Mouse (Mus musculus) left cerebral cortex, adult 11 months (tissue): ENCODE measurements at regions not wholly inside any gene's neighbourhood (a gene's known extent, or its start where the extent isn't known, plus 50 kb on each side); places are given as distances from the start of the nearest gene placed in this dataset.

Experiments
- DNase-seq: peaks from one replicate; pipeline ENCODE4 v3.0.0; 2022; ENCODE audit warnings: low spot score

DNA sequence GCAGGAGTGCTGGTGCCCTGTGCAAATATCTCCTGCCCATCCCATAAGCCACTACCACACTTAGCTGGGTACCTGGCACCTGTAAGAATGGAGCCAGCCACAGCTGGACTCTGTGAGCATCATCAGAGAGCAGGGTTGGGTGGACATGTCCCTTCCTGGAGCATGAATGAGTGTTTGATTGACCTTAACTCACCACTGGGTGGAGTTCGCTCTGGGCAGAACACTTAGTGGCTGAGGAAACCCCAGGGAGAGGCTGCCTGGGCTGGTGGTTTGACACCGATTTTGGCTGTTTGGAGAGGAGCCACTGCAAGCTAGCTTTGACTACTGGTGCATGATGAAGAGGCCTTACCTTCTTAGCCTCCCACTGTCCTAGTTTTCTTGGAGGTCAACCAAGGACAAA lies 208.3 kb upstream of the Rnaseh2b start:
- no peak for DNase-seq

DNA sequence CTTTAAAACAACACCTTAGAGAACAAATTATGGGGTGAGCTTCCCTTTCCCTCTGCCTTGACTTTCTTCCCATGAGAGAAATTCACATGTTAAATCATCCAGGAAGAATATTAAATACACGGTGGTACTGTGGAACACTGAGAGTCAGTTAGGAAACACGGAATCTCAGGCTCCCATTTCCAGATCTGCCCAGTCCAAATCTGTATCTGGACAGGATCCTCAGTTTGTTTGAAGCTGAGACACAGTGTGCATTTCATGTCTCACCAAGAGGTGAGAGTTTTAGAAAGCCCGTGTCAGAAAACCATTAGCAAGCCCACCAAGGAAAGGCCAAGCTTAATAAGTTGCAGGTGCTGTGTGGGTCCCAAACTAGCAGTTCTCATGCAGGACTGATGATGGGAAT lies 204.2 kb upstream of the Rnaseh2b start:
- no peak for DNase-seq

DNA sequence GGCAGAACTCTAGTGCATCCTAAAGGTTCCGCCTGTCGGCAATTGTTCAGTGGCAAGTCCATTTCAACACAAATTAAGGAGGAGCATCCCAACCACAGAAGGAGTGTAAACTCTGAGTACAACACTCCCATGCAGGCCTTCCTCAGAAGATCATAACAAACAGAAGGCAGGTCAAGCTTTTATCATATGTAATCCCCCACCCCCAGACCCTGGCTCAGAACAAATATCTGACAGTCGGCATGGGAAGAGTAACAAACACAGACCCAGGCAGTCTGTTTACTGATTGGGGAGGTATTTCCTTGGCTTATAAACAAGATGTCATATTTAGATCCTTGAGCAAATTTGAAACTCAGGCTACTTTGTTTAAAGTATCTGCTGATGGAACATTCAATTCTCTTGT lies 174.9 kb upstream of the Rnaseh2b start:
- DNase-seq = no peak

DNA sequence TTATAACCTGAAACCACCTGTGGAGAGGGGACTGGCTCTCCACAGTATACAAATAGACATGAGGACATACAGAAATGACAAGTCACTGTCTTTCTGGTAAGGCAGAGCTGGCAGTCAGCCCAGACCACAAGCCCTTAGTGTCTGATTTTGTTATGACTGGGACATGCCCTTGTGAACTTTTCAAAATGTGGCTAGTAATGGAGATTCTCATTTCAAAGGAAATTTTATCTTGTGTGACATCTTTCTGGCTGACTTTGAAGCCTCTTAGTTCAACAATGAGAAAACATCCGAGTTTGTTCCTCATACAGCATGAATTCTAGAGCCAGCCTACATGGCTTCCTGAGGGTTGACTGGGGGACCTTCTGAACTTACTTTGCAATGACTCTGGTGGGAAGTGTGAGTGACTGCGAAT lies 173.8 kb upstream of the Rnaseh2b start:
- no peak for DNase-seq

DNA sequence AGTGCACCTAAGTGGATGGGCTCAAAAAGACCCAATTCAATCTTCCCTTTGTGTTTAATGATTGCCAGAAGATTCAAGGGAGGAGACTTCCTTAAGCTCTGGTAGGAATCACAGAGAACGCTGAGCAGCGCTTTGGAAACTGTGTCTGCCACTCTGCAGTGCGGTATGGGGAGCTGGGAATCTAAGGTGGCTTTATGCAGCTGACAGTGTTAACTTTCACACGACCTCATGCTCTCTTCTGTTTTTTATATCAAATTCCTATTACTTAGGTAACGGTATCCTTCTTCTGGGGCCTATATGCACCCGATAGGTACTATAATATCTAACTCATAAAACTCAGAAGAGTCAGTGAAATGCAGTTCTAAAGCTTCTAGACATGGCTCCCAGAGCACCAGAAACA lies 163.5 kb upstream of the Rnaseh2b start:
- no peak for DNase-seq

DNA sequence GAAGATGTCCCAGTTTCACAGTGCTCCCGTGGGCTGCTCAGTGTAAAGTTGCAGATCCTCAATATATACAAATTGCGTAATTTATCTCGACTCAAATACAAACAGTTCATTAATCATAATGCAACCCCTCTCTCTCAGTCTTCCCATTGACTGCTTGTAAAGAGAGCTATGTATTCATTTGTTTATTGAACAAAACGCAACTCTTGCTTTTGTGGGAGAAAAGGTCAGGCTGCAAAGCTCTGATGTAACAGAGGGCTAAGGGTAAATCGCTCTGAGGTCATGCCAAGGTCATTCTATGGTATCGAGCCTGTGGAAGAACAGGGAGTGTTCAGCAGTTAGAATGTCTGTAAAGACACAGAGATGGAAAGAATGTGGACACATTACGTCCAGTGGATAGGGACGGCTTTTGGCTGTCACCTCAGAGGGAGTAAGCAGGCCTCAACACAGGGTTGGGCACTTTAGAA lies 160.0 kb upstream of the Rnaseh2b start:
- DNase-seq = no peak

DNA sequence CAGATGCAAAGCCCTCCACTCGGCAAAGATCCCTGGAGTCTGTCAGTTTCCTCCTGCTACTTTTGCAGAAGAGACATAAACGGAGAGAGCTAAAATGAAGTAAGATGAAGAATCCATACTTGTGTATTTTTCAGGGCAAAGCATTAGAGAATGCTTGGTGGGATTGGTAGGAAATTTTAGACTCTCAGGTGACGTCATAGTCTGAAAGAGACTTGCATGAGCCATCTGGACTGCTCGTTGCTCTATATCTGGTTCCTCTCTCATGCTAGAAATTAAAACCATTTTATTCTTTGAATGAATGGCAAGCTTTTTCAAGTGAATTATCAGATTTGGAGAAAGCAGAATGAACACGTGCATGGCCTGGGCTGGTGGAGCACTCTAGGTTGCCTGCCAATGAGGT lies 154.4 kb upstream of the Rnaseh2b start:
- DNase-seq = peak; percentile 11

DNA sequence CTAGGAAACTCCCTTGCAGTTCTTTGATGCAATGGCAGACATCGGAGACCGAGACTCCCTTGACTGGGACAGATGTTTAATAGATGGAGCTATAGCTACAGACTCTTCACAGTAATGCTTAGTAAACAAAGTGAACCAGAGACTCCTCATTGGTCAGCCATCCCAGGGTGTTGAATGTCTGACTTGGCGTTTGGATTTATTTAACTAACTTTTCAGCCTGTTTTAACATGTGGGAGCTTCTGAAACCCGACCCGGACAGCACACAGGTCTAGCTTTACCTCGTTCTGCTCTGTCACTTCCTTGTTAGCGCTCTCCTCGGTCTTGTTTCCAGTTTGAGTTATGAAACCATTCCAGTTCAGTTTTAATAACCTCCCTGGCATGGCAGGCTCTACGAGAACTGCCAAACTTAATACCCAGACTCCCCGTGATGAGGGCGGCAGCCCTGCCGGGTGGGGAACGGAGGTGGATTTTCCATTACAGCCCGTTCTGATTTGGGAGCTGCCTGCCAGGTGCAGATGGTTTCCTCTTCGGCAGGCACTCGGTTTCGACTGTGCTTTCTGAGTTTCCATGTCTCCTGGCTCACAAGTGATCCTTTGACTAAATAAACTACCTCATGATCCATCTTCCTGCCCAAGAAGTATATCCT lies 147.9 kb upstream of the Rnaseh2b start:
- DNase-seq = no peak

DNA sequence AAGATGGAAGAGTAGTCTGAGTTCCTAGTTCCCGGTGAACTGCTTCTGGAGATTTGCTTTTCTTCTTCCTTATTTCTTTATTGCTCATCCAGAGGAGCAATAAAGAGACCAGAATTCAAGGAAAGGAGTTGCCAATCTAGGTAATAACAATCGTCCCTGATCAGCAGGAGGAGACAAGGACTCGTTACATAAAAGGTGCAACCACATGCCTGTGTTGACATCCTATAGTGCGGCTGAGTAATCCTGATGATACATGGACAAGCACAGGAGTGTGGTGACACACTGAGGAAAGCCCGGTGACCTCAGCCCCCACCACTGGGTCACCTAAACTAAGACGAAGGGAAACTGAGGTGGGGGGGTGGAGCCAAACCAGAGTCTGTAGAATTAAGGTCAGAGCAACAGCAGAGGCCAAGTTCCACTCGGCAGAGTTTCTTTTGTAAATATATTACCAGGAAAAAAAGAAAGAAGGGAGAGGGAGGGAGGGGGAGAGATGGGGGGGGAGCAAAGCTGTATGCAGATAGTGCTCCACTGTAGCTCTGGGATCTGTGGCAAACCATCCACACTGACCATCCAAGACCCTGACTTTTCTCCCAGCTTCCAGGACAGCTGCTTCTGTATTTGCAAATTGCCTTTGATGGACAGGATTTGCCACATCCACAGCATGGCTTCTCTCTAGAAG lies 135.2 kb upstream of the Rnaseh2b start:
- no peak for DNase-seq

DNA sequence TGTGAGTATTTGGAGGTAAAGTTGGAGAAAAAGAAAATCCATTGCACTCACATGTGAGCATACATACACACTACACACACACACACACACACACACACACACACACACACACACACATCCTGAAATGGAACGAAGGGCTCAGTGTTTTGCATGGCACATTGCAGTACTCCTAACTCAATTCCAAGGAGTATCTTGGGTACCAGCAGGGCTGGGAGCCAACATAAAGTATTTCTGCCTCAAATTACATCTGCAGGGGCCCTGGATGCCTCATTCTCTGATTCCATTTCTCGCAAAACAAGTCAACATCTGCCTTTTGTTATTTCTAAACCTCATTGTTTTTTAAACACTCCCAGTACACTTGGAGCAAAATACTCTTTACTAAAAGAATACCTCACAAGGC lies 132.7 kb upstream of the Rnaseh2b start:
- DNase-seq = no peak

DNA sequence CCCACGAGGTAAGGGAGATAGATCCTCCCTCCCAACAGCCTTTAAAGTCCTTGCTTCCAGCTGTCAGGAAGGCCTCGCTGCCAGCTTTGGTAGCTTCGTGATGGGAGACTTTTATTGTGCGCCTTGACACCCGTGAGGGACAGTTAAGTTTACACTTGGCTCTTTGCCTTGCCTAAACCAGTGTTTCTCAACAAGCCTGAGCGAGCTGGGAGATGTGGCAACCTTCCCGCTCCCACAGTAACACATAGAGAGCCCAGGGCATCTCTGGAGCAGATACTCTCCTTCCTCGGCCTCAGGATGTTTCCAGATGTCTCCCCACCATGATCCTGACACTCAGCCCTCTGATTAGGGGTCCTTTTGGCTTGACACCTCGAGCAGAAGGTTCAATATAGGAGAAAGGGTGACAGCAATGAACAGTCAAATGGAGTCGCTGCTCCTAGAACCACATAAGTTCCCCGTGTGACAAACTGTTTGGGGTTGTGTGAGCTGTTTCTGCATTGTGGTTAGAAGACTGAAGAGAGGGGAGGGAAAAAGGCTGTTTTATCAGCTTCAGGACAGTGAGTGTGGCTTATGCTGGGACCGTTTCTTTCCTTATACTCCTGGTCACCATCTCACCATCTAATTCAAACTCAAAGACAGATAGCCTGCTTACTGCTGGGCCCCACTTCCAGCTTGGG lies 129.1 kb upstream of the Rnaseh2b start:
- DNase-seq = no peak

DNA sequence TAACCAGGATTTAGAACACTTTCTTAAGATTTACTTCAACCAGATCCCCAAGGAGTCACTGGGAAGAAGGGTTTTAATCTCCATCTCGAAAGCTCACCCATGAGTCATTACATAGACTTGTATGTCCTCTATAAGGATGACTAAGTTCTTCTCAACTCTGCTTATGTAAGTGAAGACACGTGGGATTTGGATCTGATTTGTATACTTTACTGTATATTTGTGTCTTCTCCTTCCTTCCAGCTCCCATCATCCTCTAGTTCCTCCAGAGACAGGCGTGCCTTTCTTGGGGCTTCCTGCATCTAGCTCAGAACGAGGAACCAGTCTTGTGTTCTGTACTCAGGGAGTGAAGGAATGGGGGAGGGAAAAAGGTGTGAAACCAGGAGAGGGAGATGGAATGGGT lies 127.5 kb upstream of the Rnaseh2b start:
- no peak for DNase-seq

DNA sequence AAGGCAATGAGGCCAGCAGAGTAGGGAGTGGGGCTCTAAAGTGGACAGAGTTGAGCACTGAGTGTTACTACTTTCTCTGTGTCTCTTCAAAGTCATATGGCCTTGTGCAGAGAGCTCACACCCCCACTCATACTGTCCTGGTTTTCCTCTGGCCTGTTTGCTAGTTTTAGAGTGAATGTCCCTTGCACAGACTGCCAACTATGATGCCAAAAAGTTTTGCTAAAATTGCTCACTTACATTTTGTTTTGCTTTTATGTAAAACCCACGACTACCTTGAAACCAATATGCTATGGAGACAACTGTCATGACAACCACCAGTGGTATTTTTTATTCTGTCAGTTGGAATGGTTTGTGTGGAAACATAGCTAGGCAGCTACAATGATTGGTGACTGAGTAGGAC lies 126.4 kb upstream of the Rnaseh2b start:
- no peak for DNase-seq

DNA sequence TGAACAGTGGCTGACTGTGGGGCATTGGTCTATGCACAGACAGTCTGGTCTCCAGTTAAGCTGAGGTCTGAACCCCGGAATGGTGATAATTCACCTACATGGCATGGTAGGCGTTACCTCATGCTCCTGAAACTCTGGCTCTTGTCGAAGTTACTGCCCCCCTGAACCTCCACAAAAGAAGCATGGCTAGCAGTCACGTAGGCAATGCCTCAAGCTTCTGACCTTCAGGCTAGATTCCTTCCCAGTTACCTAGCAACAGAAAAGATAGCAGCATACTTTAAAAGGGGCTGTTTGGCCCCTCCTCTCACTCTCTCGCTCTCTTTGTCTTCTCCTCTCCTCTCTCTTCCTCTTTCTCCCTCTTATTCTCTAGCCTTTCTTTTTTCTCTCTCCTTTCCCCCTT lies 125.8 kb upstream of the Rnaseh2b start:
- DNase-seq = no peak

DNA sequence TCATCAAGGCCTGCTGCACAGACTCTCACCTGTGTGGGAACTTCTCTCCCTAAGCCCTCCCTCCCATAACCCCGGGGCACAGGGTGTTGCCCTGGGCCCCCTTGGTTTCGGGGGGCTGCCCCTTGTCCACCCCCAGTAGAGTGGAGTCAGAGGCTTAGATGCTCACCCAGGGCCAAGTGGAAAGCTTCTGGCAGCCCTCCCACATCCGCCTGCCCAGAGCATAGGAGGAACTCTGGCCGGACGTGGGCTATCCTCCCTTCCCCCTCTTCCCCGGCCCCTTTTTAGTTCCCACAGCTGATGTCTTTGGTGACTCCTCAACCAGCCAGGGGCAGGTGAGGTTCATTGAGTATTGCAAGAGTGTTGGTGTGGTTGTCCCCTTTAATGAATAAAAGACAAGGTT lies 125.3 kb upstream of the Rnaseh2b start:
- DNase-seq = no peak

DNA sequence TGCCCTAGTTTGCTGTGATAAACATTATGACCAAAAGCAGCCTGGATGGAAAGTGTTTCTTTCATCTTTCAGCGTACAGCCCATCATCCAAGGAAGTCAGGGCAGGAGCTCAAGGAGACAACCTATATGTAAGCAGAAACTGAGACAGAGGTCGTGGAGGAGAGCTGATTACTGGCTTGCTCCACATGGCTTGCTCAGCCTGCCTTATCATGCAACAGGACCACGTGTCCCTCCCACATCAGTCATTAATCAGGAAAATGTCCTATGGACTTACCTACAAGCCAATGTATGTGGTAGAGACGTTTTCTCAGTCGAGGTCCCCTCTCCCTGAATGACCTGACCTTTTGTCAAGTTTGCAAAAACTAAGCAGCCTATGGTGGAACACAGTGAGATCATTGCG lies 123.7 kb upstream of the Rnaseh2b start:
- no peak for DNase-seq

DNA sequence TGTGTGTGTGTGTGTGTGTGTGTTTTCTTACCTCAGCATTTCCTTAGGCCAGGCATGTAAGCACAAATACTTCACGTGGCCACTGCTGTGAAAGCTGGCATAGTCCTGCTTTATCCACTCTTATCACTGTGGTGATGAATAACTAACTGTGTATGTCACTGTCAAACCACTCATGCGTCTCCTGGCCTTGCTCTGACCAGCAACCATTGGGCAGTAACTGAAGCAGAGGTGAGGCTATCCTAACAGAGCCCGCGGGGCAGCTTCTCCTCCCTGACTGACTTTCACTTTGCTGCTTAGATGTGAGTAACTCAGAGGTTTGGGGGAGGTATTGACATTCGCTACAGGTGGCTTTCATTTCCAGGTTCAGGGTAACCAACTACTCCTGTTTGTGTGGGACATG lies 122.0 kb upstream of the Rnaseh2b start:
- DNase-seq = no peak

DNA sequence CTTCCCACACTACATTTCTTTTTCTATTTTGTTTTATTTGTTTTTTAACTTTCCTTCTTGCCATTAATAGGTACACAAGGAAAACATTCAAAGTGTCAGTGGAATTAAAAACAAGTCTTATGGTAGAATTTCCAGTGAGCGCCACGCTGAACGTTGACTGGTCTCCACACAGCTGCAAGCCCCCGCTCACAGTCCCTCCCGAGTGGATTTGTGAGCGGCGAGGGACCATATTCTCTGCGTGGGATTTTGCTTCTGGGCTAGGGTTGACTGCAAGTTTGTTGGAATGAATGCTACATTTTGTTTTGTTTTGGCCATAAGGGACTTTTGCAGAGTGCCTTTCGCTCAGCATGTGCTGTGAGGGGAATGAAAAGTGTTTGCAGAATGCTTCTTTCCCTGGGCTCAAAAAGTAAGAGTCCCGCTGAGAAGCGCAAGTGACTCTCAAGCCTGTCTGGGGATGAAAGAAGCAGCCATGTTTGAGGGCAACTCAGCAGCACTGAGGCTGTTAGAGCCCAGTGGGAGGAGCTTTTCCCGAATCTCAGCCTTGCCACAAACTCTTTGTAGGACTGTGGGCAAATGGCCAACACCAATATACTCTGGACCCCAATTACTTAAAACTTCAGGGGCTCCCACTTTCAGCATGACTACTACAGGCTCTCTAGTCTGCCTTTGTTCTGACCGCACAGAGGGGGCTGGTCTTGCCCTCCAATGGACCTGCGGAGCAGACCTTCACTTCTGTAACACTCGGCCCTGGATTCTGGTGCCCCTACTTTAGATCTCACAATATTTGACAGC lies 120.9 kb upstream of the Rnaseh2b start:
- DNase-seq = no peak

DNA sequence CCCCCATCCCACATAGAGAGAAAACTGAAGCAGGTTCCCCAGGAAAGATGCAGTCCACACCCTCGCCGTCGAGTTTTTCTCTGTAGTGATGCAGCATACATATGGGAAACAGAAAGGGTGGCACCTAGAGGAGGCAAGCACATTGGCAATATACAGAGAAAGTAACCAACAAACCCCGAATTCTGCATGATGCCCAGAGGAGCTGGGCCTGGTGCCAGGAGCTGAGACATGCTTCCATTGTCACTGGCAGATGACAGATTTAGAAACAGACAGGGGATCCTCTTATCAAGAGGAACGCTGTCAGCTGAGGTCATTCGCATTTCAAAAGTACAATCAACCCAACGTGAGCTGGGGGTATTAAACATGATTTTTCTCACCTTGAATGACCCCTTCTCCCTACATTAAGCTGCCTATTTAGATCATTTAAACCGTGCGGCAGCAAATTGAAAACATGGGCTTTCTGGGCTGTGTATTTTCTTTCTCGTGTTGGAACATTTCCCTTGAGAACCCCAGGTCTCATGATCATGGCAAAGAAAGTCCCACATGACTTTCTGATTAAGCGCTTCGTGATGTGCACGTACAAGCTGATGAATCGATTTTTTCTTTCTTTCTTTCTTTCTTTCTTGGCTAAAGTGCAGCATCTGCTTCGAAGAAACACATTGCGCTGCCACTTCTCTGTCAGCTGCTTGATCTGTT lies 118.4 kb upstream of the Rnaseh2b start:
- peak; percentile 67 for DNase-seq

DNA sequence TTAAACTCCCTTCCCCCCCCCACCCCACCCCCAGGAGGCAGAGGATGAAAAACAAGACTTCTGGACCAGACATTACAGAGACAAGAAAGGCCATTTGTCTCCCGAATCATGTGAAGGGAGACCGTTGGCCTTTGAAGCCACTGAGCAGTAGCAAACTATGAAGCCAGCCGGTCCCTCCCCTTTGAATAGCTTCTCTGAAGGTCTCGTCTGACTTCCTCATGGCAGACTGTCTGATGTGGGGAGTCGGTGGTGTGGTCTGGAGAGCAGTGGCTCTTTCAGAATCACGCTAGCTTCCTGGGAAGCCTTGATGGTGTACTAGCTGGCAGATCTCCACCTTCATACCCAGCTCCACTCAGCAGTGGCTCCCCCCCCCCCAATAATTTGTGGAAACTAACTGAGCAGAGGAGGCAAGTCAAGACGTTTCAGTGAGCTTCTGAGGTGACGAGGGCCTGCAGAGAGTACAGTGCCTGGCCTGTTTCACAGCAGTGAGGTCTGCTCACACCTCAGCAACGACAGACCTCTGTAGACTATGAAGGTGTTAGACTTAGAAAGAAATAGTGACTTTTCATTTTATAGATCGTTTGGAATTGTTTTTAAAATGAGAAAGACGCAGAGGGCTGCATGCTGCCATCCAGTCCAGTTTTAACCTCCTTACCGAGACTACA lies 116.9 kb upstream of the Rnaseh2b start:
- DNase-seq = no peak

DNA sequence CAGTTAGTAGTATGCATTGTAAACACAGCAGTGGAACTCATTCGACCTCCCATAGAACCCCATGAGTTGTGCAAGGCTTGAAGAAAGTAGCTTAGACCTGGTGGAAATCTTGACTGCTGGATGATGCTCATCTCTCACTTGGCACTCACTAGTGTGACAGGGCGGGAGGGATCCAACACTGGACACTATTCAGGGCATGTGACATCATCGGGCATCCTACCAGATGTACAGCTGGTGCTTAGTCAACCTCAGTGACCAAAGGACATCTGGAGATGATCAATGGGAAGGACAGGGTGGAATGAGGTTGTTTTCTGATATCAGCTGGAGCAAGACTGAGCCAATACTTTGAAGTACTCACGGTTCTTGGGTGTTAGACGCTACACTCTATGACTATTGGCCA lies 114.9 kb upstream of the Rnaseh2b start:
- DNase-seq = peak; percentile 47

DNA sequence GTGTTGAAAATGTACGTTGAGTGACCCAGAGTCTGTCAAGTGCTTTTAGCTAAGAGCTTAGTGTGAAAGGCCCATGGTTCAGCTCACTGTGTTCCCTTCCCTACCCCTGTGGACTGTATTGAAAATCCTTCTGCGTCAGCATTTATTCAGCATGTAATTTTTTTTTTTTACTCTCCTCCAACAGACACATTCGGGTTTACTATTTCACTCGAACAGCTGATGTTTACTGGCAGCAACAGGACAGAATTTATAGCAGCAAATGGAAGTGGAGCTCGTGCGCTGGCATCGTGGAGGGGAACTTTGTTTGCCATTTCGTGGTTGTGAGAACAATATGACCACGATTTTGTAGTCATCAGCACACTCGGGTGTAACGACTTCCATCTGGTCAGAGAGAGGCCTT lies 105.0 kb upstream of the Rnaseh2b start:
- DNase-seq = no peak
